Mouse (Mus musculus) layer of hippocampus, postnatal 25 days (tissue): ENCODE results near the gene Bspry. TPM values are rescaled to one million over a fixed set of nuclear protein-coding genes. Genes with fewer than 3 reads are reported as not detected.

ENCODE experiments used
- DNase-seq, 2 experiments: peaks; one replicate each; pipeline ENCODE4 v3.0.0; 2022; ENCODE audit warnings: mixed read lengths in 2 of 2, low spot score in 1 of 2; ENCODE audit errors: extremely low spot score in 1 of 2
- total RNA-seq, 2 experiments: library from RNA; stranded (reverse); gene quantifications; 2 replicates each; pipeline ENCODE4 v1.2.3; 2021

Bspry gene
- under 1 TPM; 0.20 to 0.38 TPM for total RNA-seq

DNA sequence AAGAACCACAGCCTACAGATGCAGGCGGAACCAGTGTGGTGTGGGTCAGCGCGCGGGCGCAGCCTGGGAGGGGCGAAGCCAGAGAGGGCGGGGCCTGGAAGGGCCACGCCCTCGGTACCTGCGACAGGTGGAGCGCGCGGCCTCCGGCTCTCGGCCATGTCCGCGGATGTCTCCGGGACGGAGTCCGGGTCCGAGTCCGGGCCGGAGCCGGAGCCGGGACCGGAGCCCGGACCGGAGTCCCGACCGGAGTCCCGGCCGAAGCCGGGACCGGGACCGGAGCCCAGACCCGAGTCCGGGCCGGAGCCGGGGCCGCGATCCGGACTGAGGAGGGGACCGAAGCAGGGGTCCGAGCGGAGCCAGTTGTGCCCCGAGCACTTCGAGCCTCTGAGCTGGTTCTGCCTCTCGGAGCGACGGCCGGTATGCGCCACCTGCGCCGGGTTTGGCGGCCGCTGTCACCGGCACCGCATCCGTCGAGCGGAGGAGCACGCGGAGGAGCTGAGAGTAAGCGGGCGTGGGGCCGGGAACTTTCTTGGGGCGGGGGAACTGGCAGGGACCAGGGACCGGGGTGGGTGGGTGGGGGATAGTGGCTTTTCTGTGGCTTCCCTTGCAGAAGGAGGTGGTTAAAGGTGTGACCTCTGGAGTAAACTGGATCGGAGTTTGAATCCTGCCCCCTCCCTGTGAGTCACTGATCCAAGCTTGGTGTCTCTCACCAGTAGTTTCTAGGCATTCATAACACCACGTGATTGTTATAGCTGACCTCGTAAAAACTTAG, at the start of gene Bspry:
Gene Bspry (plus strand): TSS at position 117 of the 772 bp plus-strand sequence.
- DNase-seq: no peak

- no peak for DNase-seq
Measured at GRCm38 (mm10) chr4:62430678-62431077, 49.2 kb upstream of the Bspry start.

- DNase-seq: no peak
Measured at GRCm38 (mm10) chr4:62431522-62431921, 48.3 kb upstream of the Bspry start.

GRCm38 (mm10) chr4:62433939-62434870, 45.6 kb upstream of the Bspry start:
- no peak for DNase-seq

DNA sequence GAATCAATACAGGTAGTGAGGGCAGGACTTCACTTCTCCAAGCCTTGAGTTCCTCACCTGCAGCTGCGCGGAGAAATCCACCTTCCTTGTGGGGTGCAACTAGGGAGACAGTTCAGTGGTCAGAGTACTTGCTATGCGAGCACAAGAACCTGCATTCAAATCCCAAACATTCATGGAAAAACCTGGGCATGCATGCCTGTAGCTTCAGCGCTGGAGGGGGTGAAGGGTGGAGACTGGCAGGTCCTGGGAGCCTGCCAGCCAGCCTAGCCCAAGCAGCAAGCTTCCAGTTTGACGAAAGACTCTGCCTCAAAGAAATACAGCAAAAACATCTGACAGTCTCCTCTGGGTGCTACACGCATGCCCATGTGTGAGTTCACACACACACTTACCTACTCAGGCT, 44.8 kb upstream of the Bspry start, which contains the start of gene Rnf183:
Gene Rnf183 (minus strand): TSS at position 172 of the 400 bp plus-strand sequence.
- DNase-seq: no peak

DNA sequence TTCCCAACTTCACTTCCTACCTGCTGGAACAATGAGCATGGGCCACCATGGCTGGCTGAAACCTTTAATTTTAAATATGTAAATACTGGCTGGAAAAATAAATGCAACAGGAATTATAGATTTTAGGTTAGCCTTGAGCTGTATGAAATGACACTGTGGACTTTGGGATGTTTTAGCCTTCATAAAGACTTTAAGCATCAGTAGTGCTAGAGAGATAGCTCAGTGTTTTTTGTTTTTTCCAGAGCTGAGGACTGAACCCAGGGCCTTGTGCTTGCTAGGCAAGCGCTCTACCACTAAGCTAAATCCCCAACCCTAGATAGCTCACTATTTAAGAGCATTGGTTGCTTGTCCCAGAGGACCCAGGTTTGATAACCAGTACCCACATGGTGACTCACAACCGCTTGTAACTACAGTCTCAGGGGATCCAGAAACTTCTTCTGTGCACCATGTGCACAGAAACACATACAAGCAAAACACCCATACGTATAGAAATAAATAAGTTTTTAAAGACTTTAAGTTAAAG, 42.5 kb upstream of the Bspry start:
- DNase-seq: no peak

GRCm38 (mm10) chr4:62437871-62438270, 42.0 kb upstream of the Bspry start:
- DNase-seq: no peak

- DNase-seq: no peak
Measured at GRCm38 (mm10) chr4:62439793-62440192, 40.1 kb upstream of the Bspry start.

GRCm38 (mm10) chr4:62440544-62440943, 39.3 kb upstream of the Bspry start:
- no peak for DNase-seq

GRCm38 (mm10) chr4:62440986-62441385, 38.9 kb upstream of the Bspry start:
- no peak for DNase-seq

GRCm38 (mm10) chr4:62454995-62455394, 24.9 kb upstream of the Bspry start:
- DNase-seq: peak in 1 of 2 experiments; percentile 39

DNA sequence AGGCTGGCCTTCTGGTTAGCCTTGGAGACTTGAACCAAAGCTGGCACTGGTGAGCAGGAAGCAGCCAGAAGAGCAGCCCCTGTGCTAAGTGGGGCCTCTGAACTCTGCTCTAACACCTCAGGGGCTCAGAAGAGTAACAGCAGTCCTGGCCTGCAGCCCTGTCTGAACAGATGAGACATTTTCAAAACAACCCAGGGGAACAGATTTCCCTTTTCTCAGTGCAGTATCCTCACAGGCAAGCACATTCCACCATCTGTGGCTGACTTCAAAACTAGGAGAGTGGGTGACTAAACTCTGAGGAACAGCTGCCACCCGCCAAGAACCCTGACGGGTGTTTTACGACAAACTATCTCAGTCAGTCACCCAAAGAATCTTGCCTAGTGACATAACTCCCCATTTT, 20.8 kb upstream of the Bspry start:
- peak in 1 of 2 experiments; percentile 30 for DNase-seq

DNA sequence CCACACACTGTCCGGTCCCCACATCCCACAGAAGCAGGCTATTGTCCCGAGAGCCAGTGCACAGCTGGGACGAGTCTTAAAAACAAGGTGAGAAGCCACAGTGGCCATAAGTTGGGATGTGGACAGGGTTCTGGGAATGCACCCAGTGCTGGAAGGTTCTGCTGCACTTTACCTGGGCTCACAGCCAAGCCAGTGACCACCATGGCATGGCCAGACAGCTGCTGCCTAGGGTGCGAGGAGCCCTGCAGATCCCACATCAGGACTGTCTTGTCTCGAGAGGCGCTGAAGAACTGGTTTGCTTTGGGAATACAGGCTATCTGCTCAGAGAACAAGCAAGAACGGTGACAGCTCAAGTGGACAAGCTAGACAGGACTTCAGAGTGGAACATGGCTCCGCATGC, 19.5 kb upstream of the Bspry start:
- DNase-seq: no peak

- no peak for DNase-seq
Measured at GRCm38 (mm10) chr4:62463124-62463523, 16.7 kb upstream of the Bspry start.

- no peak for DNase-seq
Measured at GRCm38 (mm10) chr4:62468158-62468557, 11.7 kb upstream of the Bspry start.

DNA sequence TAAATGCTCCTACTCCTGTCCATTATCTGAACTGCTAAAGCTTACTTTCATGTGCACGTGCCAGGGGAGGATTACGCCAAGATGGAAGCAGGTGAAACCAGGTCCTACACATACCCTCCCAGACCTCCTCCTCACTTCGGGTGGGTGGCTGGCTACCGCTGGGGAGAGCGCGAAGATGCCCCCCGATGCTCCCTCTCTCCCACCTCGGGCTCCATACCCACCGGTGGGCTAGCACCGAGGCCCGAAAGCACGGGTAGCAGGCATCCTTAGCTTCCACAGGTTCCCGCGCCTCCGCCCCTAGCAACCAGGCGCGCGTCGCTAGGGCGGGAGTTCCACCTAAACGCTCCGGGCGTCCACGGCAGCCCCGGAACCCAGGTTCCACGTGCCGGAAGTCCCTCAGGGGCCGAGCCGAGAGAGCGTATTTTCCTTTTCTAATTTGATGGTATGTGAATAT, 9.2 kb upstream of the Bspry start, which contains the start of gene Wdr31:
Gene Wdr31 (minus strand): TSS at position 299 of the 454 bp plus-strand sequence.
- DNase-seq: peak; percentile 80 to 81

- DNase-seq: no peak
Measured at GRCm38 (mm10) chr4:62472071-62472470, 7.8 kb upstream of the Bspry start.

DNA sequence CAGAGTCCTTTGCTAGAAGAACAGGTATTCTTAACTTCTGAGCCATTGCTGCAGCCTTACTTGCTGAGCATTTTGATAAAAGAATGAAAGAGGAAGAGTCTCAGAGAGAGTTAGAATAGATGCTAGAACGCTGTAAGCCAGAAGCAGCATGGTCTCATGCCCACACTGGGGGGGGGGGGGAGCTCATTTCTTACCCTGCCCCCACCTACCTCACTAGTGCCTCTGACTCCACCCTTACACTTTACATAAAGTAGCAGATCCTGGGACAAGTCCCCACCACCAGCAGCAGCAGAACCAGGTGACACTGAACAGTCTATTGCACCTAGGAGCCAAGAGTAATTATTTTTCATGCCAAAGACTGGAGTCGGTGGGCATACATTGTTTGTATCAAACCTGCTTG, 4.7 kb upstream of the Bspry start:
- DNase-seq: no peak

GRCm38 (mm10) chr4:62475793-62476192, 4.1 kb upstream of the Bspry start:
- DNase-seq: no peak

GRCm38 (mm10) chr4:62477542-62478244, 2.2 kb upstream of the Bspry start:
- DNase-seq: no peak
